Mouse (Mus musculus): Measurements from ENCODE around the gene Resf1.
"Not testable (repeated sequence)": the region's sequence is repeated elsewhere in the genome, so short reads cannot be mapped to it uniquely, and the experiment has no call there.

Resf1 gene

DNA sequence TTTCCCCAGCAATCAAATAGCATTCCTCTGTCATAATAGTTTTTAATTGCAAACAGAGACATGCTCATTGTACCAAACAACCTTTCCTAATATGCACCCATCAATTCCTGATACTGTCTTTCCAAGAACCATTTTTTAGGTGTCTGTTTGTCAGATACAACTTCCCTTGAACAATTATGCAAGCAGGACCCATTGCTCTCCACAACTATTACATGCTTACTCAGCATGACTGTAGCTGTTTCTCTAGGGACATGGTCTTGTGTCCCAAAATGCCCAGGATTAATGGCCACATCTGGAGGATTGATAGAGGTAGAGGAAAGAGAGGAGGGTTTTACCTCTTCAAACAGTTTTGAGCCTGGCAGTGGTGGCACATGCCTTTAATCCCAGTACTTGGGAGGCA lies 35.2 kb downstream of the Resf1 start:
- no peak for DNase-seq (ENCODE audit: low read depth)

DNA sequence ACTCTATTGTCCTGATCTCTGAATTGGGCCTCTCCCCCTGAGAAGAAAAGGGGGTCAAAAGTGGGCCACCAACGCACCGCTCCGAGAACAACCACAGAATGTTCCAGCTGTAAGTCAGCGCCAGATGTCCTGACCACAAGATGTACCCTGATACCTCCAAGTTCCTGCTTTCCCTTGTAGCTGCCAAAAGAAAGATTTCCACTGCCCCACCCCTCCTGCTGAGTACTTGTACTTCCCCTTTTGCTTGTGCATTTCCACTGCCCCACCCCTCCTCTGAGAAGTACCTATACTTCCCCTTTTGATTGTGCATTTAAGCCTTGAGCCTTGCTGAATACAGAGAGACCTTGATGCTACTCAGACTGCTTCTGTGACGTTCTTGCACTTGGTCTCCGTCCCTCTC lies 39.0 kb downstream of the Resf1 start:
- DNase-seq (ENCODE audit: low read depth), result not testable (repeated sequence)

GRCm38 (mm10) chr6:149354826-149355495 lies 45.7 kb downstream of the Resf1 start:
- peak; percentile 50 for DNase-seq (ENCODE audit: low read depth)

- not testable (repeated sequence) for DNase-seq (ENCODE audit: low read depth)
Observed at GRCm38 (mm10) chr6:149355799-149356198, 46.6 kb downstream of the Resf1 start.

DNA sequence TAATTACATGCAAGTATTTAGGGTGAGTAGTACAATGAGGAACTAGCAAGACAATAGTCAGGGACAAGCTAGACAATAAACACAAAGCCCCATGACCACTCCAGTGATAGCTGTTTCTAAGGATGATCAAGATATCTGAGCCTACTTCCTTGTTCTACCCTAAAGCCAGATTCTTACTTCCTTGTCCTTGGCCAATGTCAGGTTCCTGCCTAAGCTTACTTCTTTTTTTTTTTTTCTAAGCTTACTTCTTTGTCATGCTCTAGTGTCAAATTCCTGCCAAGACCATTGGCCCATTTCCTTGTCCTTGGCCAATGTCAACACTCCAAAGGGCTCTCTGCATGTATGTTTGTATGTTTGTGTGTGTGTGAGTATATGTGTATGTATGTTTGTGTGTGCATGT lies 47.9 kb downstream of the Resf1 start:
- no peak for DNase-seq (ENCODE audit: low read depth)

GRCm38 (mm10) chr6:149362533-149362932 lies 53.3 kb downstream of the Resf1 start:
- not testable (repeated sequence) for DNase-seq (ENCODE audit: low read depth)

DNA sequence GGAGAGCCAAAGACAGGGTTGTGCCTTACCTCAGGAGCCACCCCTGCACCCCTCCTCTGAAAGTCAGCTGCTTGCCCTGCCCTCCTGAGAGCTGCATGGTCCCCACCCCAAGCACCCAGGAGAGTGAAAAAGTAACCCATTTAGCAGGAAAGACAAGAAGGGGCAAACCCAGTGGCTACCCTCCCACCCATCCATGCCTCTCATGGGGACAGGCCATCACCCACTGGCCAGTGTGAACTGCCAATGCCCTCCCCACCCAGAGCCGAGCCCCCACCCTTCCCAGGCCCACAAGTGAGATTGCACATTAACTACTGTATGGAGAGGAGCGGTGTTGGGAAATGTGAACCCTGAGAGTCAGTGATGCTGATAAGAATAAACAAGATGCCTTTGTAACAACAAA lies 56.8 kb downstream of the Resf1 start:
- DNase-seq (ENCODE audit: low read depth), result peak; percentile 40

GRCm38 (mm10) chr6:149366403-149366802 lies 57.2 kb downstream of the Resf1 start:
- peak; percentile 84 for DNase-seq (ENCODE audit: low read depth)

- DNase-seq (ENCODE audit: low read depth), result peak; percentile 94
Observed at GRCm38 (mm10) chr6:149374986-149375457, 65.8 kb downstream of the Resf1 start.

- DNase-seq (ENCODE audit: low read depth), result no peak
Observed at GRCm38 (mm10) chr6:149383531-149383930, 74.3 kb downstream of the Resf1 start.
